Mouse (Mus musculus) E14TG2a.4 (cell line): ENCODE results near the gene Gm20388.

Experiments
- H3K27me3 ChIP-seq: 2 replicates; pipeline ENCODE4 v1.6.1; 2014; ENCODE audit warnings: low read length, control low read depth; ENCODE audit not compliant: insufficient read depth
- H3K36me3 ChIP-seq: 2 replicates; pipeline ENCODE4 v1.6.1; 2014; ENCODE audit warnings: low read length, control low read depth; ENCODE audit not compliant: insufficient read depth
- H3K4me1 ChIP-seq: replicated peaks from 2 replicates; pipeline ENCODE4 v1.6.1; 2014; ENCODE audit warnings: low read depth, low read length, control low read depth
- H3K4me3 ChIP-seq: replicated peaks from 2 replicates; pipeline ENCODE4 v1.5.1; 2014; ENCODE audit warnings: mild to moderate bottlenecking, low read length
- H3K9me3 ChIP-seq: 2 replicates; pipeline ENCODE4 v1.6.1; 2014; ENCODE audit warnings: low read length, control low read depth
- CTCF ChIP-seq: conservative IDR thresholded peaks from 2 replicates; pipeline ENCODE4 v1.5.1; 2014; ENCODE audit warnings: low read length
- NANOG ChIP-seq: IDR thresholded peaks from 2 replicates; pipeline ENCODE4 v1.6.1; 2014; ENCODE audit warnings: borderline replicate concordance, low read length, mixed read lengths
- POU5F1 ChIP-seq: IDR thresholded peaks from 2 replicates; pipeline ENCODE4 v1.6.1; 2014; ENCODE audit warnings: low read length, borderline replicate concordance

Gm20388 gene

GRCm38 (mm10) chr8:120089511-120089910, 178.9 kb downstream of the Gm20388 start:
- Histone ChIP-seq H3K27me3 (no peaks in the 10 kb centered on the region), H3K36me3 (peaks cover 71% of the 10 kb centered on the region), H3K4me1 (0 out of 2 replicates have a peak, but pooled peaks cover 6% of the 10 kb centered on the region), H3K4me3 (no peak overlapping the region), H3K9me3 (no peaks in the 10 kb centered on the region)
- TF ChIP-seq NANOG, result no peak
- no peak for TF ChIP-seq CTCF
- no peak for TF ChIP-seq POU5F1

- no peak for TF ChIP-seq CTCF
- no peak for TF ChIP-seq POU5F1
- TF ChIP-seq NANOG, result no peak
- 0 out of 2 replicates have a peak, but pooled peaks cover 6% of the 10 kb centered on the region for H3K4me1 ChIP-seq
- H3K27me3 ChIP-seq, result no peaks in the 10 kb centered on the region
Observed at GRCm38 (mm10) chr8:120091032-120091431, 180.4 kb downstream of the Gm20388 start.

GRCm38 (mm10) chr8:120093103-120093502, 182.5 kb downstream of the Gm20388 start:
- peaks cover 5% of the 10 kb centered on the region; the same call in 1 of the 2 replicates for H3K4me1 ChIP-seq
- H3K27me3 ChIP-seq, result no peaks in the 10 kb centered on the region
- H3K4me3 ChIP-seq, result no peak overlapping the region
- H3K36me3 ChIP-seq, result peaks cover 36% of the 10 kb centered on the region
- TF ChIP-seq CTCF (no peak), NANOG (no peak), POU5F1 (no peak)
- H3K9me3 ChIP-seq, result no peaks in the 10 kb centered on the region

More at GRCm38 (mm10) chr8:120091032-120091431, 180.4 kb downstream of the Gm20388 start:
- Histone ChIP-seq H3K4me3 (no peak overlapping the region), H3K36me3 (peaks cover 56% of the 10 kb centered on the region), H3K9me3 (no peaks in the 10 kb centered on the region)

DNA sequence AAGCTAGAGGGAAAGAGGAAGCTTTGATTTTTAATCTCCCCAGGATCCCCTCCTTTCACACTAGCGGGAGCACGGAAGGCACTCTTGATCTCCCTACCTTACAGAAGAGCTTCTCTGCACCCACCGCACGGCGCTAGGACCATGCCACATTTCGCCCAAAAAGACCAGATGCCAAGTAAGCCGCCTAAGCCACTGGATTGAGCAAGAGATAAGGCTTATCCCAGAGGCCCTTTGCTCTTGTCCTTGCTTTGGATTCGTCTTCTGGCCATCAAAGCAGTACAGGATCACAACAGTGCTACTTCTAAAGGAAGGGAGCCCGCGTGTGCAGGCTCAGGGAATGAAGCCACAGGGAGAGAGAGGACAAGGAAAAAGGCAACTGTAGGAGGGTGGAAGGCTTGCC, 184.2 kb downstream of the Gm20388 start:
- Histone ChIP-seq H3K4me3 (no peak overlapping the region), H3K9me3 (no peaks in the 10 kb centered on the region), H3K36me3 (peaks cover 29% of the 10 kb centered on the region), H3K4me1 (peaks cover 5% of the 10 kb centered on the region; the same call in 1 of the 2 replicates), H3K27me3 (no peaks in the 10 kb centered on the region)
- no peak for TF ChIP-seq POU5F1
- no peak for TF ChIP-seq NANOG
- TF ChIP-seq CTCF, result no peak

GRCm38 (mm10) chr8:120096486-120096885, 185.8 kb downstream of the Gm20388 start:
- Histone ChIP-seq H3K27me3 (no peaks in the 10 kb centered on the region), H3K36me3 (peaks cover 14% of the 10 kb centered on the region), H3K4me1 (peaks cover 12% of the 10 kb centered on the region), H3K9me3 (no peaks in the 10 kb centered on the region), H3K4me3 (no peak overlapping the region)
- TF ChIP-seq POU5F1 (no peak), CTCF (no peak), NANOG (no peak)

- H3K4me3 ChIP-seq, result peak overlapping the region; percentile 93
- H3K9me3 ChIP-seq, result no peaks in the 10 kb centered on the region
- H3K36me3 ChIP-seq, result 0 out of 2 replicates have a peak, but pooled peaks cover 4% of the 10 kb centered on the region
- H3K27me3 ChIP-seq, result peaks cover 5% of the 10 kb centered on the region; the same call in 1 of the 2 replicates
- TF ChIP-seq NANOG (no peak), CTCF (no peak), POU5F1 (no peak)
- peaks cover 45% of the 10 kb centered on the region for H3K4me1 ChIP-seq
Observed at GRCm38 (mm10) chr8:120100388-120101067, 189.9 kb downstream of the Gm20388 start.

DNA sequence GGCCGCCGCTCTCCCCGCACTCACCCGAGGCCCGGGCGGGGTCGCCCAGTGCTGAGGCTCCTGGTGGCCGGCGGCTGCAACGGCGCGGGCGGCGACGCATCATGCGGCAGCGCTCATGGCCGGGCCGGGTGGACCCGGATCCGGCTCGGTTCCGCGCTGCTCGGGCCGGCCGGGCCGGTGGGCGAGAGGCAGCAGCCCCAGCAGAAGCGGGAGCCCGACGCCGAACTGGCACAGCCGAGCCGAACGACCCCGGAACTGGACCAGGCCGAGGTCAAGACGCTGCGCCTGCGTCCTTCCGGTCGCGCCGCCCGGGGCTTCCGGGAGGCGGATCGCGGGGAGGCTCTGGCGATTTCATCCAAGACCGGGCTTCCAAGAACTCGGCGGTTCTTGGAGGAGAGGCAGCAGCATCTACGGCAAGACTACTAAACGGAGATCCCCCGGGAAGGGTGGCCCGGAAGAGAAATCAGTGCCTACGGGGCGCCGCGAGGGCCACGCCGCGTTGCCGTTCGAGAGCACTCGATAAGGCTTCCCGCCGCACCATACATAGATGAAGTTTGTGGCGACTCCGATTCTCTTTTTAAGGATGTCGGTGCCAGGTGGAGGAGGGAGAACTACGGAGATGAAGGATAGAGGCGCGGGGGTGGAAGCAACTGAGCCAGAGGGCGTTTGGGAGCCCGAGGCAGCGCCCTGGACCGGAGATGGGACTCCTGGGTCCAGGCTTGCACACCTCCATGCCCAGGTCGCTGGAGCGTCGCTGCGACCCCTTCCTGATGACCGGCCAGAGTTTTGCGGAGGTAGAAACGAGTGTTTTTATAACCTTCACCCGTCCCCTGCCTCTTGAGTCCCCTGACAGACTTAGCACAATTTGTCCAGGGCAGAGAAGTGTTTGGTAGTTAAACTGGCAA, 190.7 kb downstream of the Gm20388 start, which contains the start of gene Zdhhc7:
Zdhhc7 (minus strand) TSS at position 415 of the 905 bp plus-strand sequence.
- Histone ChIP-seq H3K27me3 (peaks cover 5% of the 10 kb centered on the region; the same call in 1 of the 2 replicates), H3K36me3 (0 out of 2 replicates have a peak, but pooled peaks cover 4% of the 10 kb centered on the region), H3K9me3 (no peaks in the 10 kb centered on the region), H3K4me3 (peak within 1 kb of the TSS; percentile 93), H3K4me1 (peaks cover 53% of the 10 kb centered on the region)
- TF ChIP-seq CTCF (no peak), POU5F1 (no peak), NANOG (no peak)

GRCm38 (mm10) chr8:120103916-120104315, 193.3 kb downstream of the Gm20388 start:
- Histone ChIP-seq H3K9me3 (no peaks in the 10 kb centered on the region), H3K36me3 (0 out of 2 replicates have a peak, but pooled peaks cover 4% of the 10 kb centered on the region), H3K4me3 (no peak overlapping the region), H3K4me1 (peaks cover 54% of the 10 kb centered on the region), H3K27me3 (peaks cover 5% of the 10 kb centered on the region; the same call in 1 of the 2 replicates)
- TF ChIP-seq CTCF (no peak), POU5F1 (no peak), NANOG (no peak)
